Mouse (Mus musculus) brain, embryonic 14.5 days (tissue): ENCODE results near the gene Parp14. TPM values are rescaled to one million over a fixed set of nuclear protein-coding genes. Genes with fewer than 3 reads are reported as not detected.
"Not testable (repeated sequence)": the region's sequence is repeated elsewhere in the genome, so short reads cannot be mapped to it uniquely, and the experiment has no call there.

Source experiments
- DNase-seq: peaks from one replicate; pipeline ENCODE4 v3.0.0-alpha.2; 2011; ENCODE audit warnings: low read depth
- CTCF ChIP-seq: fragments of 200-500 bp; IDR thresholded peaks from 2 replicates; pipeline ENCODE4 v1.5.1; 2012; ENCODE audit warnings: inconsistent platforms, mild to moderate bottlenecking, moderate library complexity, borderline replicate concordance; ENCODE audit not compliant: insufficient read depth, insufficient read length; ENCODE audit errors: extremely low read depth
- POLR2A ChIP-seq: fragments of 200-500 bp; IDR thresholded peaks from 2 replicates; pipeline ENCODE4 v1.6.1; 2012; ENCODE audit warnings: mild to moderate bottlenecking, inconsistent platforms, borderline replicate concordance; ENCODE audit not compliant: poor library complexity, insufficient read depth, insufficient read length, severe bottlenecking; ENCODE audit errors: extremely low read depth
- polyA plus RNA-seq: library from polyadenylated mRNA; depleted of rRNA; stranded (reverse); fragments of >200 nt; gene quantifications from 2 replicates; pipeline ENCODE4 v1.2.3, GENCODE M21; 2012; rRNA removed

The Parp14 gene
- 0.26 and 0.38 TPM in 2 replicates for polyA plus RNA-seq

DNA sequence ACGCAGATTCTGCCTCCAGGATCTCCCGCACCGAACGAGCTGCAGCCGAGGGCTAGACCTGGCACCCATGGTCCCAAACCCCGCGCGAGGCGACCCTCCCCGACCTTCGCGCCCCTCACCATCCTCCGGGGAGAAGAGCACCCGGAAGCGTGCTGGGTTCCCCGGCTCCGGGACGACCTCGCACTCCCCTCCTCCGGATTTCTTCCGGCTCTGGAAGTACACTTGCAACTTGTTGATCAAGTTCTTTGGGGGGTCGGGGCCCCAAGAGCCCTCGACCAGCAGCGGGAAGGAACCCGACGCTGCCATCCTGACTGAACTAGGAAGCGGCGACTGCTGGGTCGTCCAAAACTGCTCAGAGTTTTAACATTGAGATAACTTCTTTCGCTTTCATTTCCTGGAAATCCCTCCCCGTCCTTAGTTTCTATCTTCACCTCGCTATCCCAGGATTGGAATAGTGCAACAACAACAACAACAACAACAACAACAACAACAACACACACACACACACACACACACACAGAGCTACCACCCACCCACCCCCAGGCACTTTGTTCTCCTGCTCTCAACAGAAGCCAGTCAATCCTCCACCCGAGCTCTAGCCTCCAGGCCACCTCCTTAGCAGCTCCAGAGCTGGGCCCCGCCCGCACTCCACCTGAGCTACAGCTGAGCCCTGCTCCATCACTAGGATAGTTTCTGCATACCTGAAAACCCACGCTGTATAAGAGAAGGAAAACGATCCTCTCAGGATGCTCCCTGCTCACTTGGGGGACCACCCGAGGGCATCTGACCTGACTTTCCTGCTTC lies at the start of gene Parp14:
Parp14 (minus strand) TSS at position 497 of the 804 bp plus-strand sequence.
- peak; percentile 27 for DNase-seq
- TF ChIP-seq CTCF = no peak
- TF ChIP-seq POLR2A = no peak

DNA sequence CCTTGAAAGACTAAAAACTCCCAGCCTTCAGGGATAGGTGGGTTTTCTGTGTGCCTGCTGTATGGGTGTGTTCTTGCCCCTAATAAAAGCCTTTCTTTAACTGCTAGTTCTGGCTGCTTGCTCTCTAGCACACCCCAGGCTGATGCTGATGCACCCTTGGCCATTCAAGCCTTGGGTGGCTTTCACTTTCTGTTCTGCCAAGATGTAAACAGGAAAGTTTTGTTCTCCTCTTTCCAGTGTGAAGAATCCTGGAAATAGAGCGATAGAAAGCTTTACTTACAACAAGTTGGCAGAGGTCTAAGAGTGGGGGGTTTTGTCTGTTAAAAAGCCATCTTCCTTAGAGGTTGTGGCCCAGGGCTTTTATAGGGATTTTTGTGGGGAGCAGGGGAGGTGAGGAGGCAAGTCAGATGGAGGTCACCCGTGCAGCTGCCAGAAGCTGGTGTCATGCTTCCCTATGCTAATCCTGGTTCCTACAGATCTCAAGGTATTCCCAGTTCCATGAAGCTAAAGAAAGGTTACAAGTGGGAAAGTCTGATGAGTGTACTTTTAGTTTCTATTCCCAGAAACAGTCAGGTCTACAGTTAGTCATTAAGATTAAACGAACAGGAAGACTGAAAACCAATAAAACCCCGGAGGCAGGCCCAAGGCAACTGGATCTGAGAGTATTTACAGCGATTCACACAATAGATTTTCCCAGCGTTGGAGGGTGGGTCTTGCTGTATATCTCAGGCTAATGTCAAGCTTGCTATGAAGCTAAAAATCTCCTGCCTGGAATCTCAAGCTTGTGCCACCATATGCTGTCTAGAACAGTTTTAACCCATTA lies 47.6 kb upstream of the Parp14 start:
- no peak for TF ChIP-seq POLR2A
- TF ChIP-seq CTCF = no peak
- no peak for DNase-seq

DNA sequence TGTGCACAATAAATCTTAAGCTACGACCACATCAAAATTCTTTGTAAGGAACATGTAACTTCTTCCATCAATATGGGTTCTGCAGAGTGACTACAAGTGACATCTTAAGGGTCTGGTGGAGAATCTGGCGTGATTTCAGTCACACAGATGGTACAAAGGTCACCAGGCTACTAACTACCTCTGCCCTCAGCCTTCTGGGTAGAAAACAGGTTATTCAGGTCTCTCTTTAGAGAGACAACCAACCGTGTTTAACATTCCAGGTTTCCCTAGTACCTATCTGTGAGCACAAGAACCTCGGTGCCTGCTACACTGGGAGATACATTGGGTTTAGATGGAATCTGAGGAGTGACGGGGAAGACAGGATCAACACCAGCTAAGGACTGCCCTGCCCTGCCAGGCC lies 43.0 kb upstream of the Parp14 start:
- DNase-seq = no peak
- TF ChIP-seq CTCF = no peak
- no peak for TF ChIP-seq POLR2A

DNA sequence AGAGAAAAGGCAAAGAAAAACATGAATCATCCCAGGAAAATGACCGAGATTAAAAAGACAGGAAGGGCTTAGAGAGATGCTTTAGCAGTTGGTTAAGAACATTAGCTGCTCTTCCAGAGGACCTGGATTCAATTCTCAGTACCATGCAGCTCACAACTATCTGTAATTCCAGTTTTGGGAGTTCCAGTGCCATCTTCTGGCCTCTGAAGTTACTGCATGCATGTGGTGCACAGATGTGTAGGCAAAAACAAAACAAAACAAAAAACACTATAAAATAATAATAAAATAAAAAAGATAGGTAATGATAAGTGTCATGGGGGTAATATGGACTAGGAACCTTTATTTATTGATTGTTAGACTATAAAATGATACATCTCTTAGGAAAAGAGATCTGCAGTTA lies 42.2 kb upstream of the Parp14 start:
- peak; percentile 5 for DNase-seq
- TF ChIP-seq CTCF = peak; percentile 30; the same call in 1 of the 2 replicates
- no peak for TF ChIP-seq POLR2A

DNA sequence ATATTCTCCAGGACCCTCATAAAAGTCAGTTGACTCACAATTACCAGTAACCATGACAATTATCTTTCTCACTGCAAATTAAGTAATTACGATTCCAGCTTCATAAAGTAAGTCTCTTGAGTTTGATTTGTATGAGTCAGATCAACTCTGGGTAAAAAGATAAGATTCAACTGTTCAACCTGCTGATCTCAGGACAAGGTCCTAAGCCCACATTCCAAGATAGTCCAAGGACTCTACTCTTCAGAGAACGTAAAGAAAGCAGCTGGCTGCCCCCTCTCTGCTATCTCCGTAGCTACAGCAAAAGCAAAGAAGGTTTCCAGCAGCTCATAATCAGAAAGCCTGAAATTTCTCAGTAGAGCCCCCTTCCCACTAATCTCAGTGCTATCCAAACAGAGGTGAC lies 40.1 kb upstream of the Parp14 start:
- no peak for TF ChIP-seq POLR2A
- TF ChIP-seq CTCF = no peak
- DNase-seq = no peak

DNA sequence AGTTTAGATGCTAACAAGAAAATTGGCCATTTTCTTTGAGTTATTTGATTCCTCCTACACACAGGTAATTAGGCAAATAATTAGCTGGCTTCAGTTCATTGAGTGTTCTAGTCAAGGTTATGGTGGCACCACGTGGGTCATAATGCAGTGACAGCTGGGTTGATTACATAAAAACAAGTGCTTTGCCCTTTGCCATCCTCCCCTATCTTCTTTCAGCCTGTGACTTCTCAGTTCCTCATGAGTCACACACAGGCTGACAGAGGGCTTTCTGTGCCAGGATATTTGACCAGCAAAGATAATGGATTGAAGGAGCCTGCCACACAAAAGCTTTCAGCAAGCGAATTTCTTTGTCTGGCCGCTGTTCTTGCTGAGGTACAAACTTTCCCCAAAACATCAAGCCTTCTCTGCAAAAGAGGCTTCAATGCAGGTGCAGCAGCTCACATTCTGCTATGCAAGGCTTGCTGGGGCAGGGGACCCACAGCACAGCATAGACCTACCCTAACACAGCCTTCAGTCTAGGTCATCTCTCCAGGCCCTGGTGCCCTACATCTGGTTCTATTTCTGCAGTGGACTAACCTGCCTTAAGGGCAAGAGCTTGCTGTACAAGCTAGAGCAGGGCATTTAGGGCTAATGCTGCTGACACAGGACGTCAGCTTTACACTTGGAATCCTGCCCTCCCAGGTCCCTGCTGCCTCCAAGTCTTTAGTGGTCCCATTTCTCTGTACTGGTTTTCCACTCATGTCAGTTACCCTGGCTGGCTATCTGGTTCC lies 36.3 kb upstream of the Parp14 start:
- TF ChIP-seq POLR2A (no peak), CTCF (no peak)
- peak; percentile 15 for DNase-seq

DNA sequence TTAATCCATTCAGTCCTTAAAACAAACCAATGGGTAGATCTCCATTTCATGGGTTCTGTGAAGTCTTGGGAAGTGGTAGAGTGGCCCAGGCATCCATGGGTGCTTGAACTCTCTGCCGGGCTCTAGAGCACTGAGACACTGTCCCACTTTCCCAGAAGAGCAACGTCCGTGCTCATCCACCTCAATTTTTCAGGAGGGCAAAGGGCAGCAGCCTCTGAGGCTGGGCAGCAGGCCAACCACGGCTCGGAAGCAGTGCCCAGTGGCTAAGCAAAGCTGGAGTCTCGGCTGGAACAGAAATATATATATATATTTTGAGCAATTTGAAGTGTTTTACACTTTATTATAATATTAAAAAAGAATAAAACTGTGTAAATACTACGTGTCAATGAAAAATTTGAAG lies 35.5 kb upstream of the Parp14 start:
- no peak for DNase-seq
- TF ChIP-seq CTCF = no peak
- TF ChIP-seq POLR2A = no peak

DNA sequence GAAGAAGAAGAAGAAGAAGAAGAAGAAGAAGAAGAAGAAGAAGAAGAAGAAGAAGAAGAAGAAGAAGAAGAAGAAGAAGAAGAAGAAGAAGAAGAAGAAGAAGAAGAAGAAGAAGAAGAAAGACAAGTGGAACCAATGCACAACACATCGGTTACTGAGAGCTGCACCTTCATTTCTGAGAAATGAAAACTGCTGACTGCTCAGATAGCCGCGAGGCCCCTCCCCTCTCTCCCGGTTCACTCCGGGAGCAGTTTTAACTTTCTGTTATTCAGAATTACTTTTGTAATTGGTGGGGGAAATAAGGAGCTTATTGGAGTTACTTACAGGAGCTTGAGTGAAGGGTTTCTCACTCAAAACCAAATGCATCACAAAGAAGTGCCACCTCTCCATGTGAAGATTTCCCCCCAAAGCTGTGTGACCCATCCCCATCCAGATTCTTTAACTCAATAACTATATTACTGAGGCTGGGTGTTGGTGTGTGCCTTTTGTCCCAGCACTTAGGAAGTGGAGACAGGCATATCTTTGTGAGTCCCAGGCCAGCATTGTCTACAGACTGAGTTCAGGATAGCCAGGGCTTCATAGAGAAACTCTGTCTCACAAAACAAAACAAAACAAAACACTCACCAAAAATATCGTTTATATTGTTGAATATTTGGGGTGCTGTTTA lies 34.6 kb upstream of the Parp14 start:
- no peak for DNase-seq
- TF ChIP-seq POLR2A = no peak
- TF ChIP-seq CTCF = no peak

DNA sequence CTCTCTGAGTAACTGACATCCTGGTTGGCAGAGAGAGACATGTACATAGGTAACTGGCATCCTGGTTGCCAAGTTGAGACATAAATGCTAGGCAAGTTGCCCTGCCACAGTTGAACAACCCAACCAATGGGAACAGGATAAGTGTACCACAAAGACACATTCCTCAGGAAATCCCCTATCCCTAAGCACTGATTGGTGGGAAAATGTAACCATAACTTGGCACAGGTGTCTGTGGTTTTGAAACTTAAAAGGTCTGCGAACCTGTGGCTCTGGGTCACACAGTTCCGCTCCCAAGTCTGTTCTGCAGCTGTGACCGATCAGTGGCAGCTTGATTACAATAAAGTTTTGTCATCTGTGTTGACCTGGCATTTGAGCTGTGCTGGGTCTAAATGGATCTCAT lies 34.0 kb upstream of the Parp14 start:
- no peak for DNase-seq
- no peak for TF ChIP-seq CTCF
- TF ChIP-seq POLR2A = no peak

DNA sequence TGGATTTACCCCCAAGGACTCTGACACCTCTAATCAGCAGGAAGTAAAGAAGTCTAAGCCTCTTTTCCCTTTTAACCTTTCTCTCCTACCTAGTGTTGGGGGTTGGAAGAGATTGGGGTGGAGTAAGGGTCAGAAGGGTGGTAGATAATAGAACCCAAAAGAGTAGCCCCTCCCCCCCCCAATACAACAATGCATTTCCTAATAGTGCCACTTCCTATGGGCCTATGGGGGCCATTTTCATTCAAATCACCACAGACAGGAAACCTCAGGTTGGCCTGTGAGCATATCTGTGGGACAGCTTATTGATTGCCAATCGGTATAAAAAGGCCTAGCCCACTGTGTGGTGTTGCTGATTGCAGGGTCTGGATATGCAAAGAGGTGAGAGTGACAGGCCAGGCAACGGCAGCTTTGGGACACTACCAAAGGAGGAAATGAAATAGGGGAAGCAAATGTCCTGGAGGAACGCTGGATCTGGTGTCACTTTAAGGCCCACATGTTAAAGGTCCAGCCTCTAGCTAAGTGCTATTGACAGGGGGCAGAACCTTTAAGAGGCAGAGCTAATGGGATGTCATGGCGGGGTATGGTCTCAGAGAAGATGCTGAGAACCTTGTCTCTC lies 32.9 kb upstream of the Parp14 start:
- DNase-seq = no peak
- no peak for TF ChIP-seq POLR2A
- no peak for TF ChIP-seq CTCF

DNA sequence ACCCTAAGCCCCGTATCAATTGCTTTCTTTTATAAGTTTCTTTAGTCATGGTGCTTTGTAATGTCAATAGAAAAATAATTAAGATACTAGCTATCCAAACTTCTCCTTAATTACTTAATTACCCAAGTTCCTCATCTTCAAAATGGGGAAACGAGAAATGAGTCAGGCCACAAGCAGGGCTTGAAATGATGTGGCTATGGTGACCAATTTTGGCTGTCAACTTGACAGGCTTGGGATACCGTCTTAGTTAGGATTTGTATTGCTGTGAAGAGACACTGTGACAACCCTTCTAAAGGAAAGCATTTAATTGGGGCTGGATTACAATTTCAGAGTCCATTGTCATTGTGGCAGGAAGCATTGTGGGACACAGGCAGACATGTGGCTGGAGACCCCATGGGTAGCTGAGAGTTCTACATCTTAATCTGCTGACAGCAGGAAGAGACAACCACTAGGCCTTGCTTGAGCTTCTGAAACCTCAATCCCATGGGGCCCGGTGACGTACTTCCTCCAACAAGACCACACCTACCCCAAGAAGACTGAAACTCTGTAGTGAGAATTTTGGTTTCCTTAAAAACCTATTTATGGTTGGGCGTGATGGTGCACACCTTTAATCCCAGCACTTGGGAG lies 31.8 kb upstream of the Parp14 start:
- TF ChIP-seq POLR2A = no peak
- TF ChIP-seq CTCF = no peak
- no peak for DNase-seq

DNA sequence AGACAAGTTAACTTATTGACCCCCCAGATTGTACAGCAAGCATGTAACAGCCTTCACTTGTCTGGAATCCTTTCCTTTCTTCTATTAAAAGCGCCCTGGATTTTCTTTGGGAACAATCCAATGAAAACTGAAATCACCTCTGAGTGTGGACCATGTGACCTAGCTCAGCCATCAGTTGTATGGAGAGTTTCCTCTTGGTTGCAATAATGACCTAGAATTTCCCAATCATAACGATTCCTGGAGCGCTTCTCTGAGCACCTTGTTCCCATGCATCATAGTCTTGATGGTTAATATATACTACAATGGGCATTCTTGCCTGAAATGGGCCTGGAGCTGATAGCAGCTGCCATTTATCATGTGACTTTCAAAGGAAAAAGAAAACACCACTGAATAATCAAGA lies 29.2 kb upstream of the Parp14 start:
- no peak for DNase-seq

DNA sequence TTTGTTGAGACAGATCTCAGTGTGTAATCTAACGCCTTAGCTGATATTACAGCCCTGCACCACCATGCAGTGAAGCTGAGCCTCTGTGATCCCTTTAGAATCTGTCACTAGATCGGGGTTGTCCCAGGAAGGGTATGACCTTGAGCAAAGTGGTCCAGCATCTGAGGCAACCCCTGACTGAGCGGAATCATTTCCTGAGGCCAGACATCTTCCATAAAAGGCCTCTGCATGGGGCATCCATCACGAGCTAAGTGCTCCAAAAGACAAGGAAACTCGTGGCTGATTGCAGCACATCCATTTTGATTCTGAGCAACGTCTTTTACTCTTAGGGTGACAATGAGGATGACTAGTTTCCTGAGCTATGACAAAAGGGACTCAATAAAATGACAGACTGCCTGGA lies 23.7 kb upstream of the Parp14 start:
- DNase-seq = no peak
- TF ChIP-seq CTCF (no peak), POLR2A (no peak)

More for the DNA sequence above, 29.2 kb upstream of the Parp14 start:
- TF ChIP-seq CTCF (no peak), POLR2A (no peak)

DNA sequence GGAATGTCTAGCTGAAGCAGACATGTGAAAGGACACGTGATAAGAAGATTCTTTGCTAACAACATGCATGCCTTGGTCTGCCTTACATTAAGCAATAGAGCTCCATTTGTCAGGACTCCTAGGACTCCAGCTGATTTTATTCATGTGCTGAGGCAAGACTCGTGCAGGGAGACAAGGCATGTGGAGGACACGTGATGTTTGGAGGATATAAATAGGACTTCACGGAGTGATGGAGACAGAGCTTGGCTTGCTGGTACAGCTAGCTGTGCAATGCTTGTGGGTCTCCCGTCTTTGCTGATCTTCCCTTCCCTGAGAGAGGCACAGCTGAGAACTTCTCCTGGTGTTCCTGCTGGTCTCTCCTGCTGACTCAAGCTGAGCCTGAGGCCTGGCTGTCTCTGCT lies 20.3 kb upstream of the Parp14 start:
- DNase-seq = not testable (repeated sequence)
